ENCODE assay signal across 10 mouse cellular contexts in the genomic region with DNA sequence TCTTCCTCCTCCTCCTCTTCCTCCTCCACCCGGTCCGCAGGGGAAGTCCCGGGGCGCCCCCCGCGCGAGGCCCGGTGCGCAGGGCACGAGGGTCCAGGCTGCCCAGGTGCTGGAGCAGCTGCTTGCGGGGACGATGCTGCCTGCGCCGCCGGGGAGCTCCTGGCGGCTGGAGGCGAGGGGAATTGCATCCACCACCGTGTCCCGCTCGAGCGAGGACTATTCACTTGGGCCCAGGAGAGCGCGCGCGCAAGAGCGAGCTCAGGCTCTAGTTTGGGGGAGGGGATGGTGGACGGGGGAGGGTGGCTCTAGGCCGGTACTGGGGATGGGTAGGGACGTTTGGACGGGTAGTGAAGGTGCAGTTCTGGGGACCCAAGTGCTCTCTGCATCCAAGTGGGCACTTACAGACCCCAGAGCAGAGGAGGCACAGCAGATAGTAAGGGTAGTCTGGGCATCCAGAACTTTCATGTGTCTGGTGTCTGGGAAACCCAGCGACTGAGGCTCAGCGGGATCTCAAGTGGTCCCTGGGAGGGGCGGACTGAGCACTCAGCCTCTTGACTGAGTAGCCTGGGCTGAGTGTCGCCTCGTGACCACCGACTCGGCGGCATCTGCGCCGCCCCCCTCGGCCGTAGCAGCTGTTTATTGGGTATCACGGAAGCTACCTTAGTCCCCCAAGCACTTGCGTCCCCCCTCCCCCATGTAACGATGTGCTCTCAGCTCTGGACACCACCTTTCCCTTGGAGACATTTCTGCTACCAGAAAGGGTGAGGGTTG. TPM values are rescaled to one million over a fixed set of nuclear protein-coding genes. Genes with fewer than 3 reads are reported as not detected.
DNase-seq lines count a peak whose midpoint lies in the region; ATAC-seq and TF ChIP-seq lines count a peak whose summit lies in the region.
"Had no signal": no experiment of that assay in that cellular context is flagged by ENCODE, and none has a peak within 500 bp of the region (broad histone marks: within the 10 kb centered on the region; RNA-seq: fewer than 3 reads in every experiment).

Gene Epha6 (minus strand): TSS at position 471 of the 771 bp plus-strand sequence.

- no peaks in the 10 kb centered on the region for H3K9me3 ChIP-seq in heart, embryonic 13.5 days
- H3K9me3 ChIP-seq in neural tube, embryonic 15.5 days (replicated peaks) = no peaks in the 10 kb centered on the region
- no peaks in the 10 kb centered on the region for H3K9me3 ChIP-seq in lung, postnatal 0 days (ENCODE audit: low read length)

- peaks cover 21% of the 10 kb centered on the region for H3K4me1 ChIP-seq in heart, embryonic 13.5 days
- no peaks in the 10 kb centered on the region; the same call in none of the 2 replicates for H3K4me1 ChIP-seq in cerebellum, adult 2 months (ENCODE audit: control insufficient read depth, insufficient read depth, low read length)
- peaks cover 22% of the 10 kb centered on the region for H3K4me1 ChIP-seq in neural tube, embryonic 15.5 days
- H3K4me1 ChIP-seq in lung, postnatal 0 days (ENCODE audit: insufficient read depth, low read depth, low read length) = no peaks in the 10 kb centered on the region

- peak within 1 kb of the TSS; percentile 37; the same call in 1 of the 2 replicates for H3K9ac ChIP-seq in heart, embryonic 13.5 days
- peak within 1 kb of the TSS; percentile 75 for H3K9ac ChIP-seq in neural tube, embryonic 15.5 days (replicated peaks)
- H3K9ac ChIP-seq in lung, postnatal 0 days (replicated peaks; ENCODE audit: low read depth) = no peak within 1 kb of the TSS

- intact Hi-C loops in heart, postnatal 10 days (cut with DNase I) = no loop called here

- no peak for DNase-seq in heart, postnatal 10 days
- peak; percentile 13 to 31 for DNase-seq in cerebellum, adult 2 months
- peak; percentile 58 to 63 for DNase-seq in frontal cortex, adult 2 months (ENCODE audit: extremely low spot score in 1 of 2, low spot score in 1 of 2)
- DNase-seq in left cerebral cortex, adult 9 months (ENCODE audit: low spot score in 2 of 2) = peak; percentile 49 to 58
- DNase-seq in MN1 (ENCODE audit: low spot score) = no peak
- no peak for DNase-seq in lung, postnatal 0 days (ENCODE audit: low spot score)

- ATAC-seq in heart, embryonic 13.5 days (ENCODE audit: extremely low read depth, insufficient number of reproducible peaks, low FRiP score, low TSS enrichment) = peak; percentile 42; the same call in 1 of the 2 replicates
- ATAC-seq in neural tube, embryonic 15.5 days (ENCODE audit: low FRiP score) = peak; percentile 76
- ATAC-seq in lung, postnatal 0 days = no peak

- TF ChIP-seq CTCF in cerebellum, adult 2 months (IDR thresholded peaks at IDR 0.05; ENCODE audit: borderline replicate concordance, insufficient read depth, low read depth, low read length) = no peak
- TF ChIP-seq CTCF in lung, postnatal 0 days (IDR thresholded peaks at IDR 0.05) = no peak

- H3K36me3 ChIP-seq in heart, embryonic 13.5 days = no peaks in the 10 kb centered on the region
- H3K36me3 ChIP-seq in neural tube, embryonic 15.5 days = no peaks in the 10 kb centered on the region
- no peaks in the 10 kb centered on the region for H3K36me3 ChIP-seq in lung, postnatal 0 days (ENCODE audit: insufficient read depth, low read length)

- no peak for TF ChIP-seq EP300 in lung, postnatal 0 days (IDR thresholded peaks at IDR 0.05)

- peak within 1 kb of the TSS; percentile 51 for H3K4me3 ChIP-seq in heart, embryonic 13.5 days
- peak within 1 kb of the TSS; percentile 41 for H3K4me3 ChIP-seq in cerebellum, adult 2 months (replicated peaks; ENCODE audit: insufficient read depth, low read depth, low read length)
- H3K4me3 ChIP-seq in neural tube, embryonic 15.5 days (replicated peaks) = peak within 1 kb of the TSS; percentile 62
- H3K4me3 ChIP-seq in lung, postnatal 0 days (ENCODE audit: low read depth, low read length) = no peak within 1 kb of the TSS

- H3K4me2 ChIP-seq in heart, embryonic 13.5 days = peak within 1 kb of the TSS; percentile 84
- peak within 1 kb of the TSS; percentile 90 for H3K4me2 ChIP-seq in neural tube, embryonic 15.5 days
- no peak within 1 kb of the TSS; the same call in 1 of the 2 replicates for H3K4me2 ChIP-seq in lung, postnatal 0 days (replicated peaks; ENCODE audit: low read depth, low read length)

- H3K27ac ChIP-seq in heart, embryonic 13.5 days (replicated peaks) = no peak within 1 kb of the TSS
- H3K27ac ChIP-seq in cerebellum, adult 2 months (ENCODE audit: insufficient read depth, low read length) = no peak within 1 kb of the TSS
- H3K27ac ChIP-seq in neural tube, embryonic 15.5 days (replicated peaks) = peak within 1 kb of the TSS; percentile 69
- no peak within 1 kb of the TSS for H3K27ac ChIP-seq in lung, postnatal 0 days (ENCODE audit: low read length)

- TF ChIP-seq POLR2A in cerebellum, adult 2 months (IDR thresholded peaks at IDR 0.05; ENCODE audit: borderline replicate concordance, insufficient read depth, low read length) = no peak

- WGBS in heart, embryonic 13.5 days = under 1% methylated on average over 45 of the region's 45 CpGs
- 1% methylated on average over 43 of the region's 45 CpGs for WGBS in cerebellum, adult 2 months
- 0% methylated on average over 45 of the region's 45 CpGs for WGBS in neural tube, embryonic 15.5 days
- 1% methylated on average over 39 of the region's 45 CpGs for WGBS in lung, postnatal 0 days

- peaks cover 37% of the 10 kb centered on the region for H3K27me3 ChIP-seq in heart, embryonic 13.5 days (replicated peaks)
- H3K27me3 ChIP-seq in cerebellum, adult 2 months (ENCODE audit: control insufficient read depth, insufficient read depth, low read length) = no peaks in the 10 kb centered on the region
- H3K27me3 ChIP-seq in neural tube, embryonic 15.5 days (replicated peaks) = 0 out of 2 replicates have a peak, but pooled peaks cover 5% of the 10 kb centered on the region
- H3K27me3 ChIP-seq in lung, postnatal 0 days (replicated peaks; ENCODE audit: insufficient read depth, low read length) = peaks cover 4% of the 10 kb centered on the region; the same call in 1 of the 2 replicates
- H3K27me3 ChIP-seq: CH12.LX had no signal

RNA-seq across cellular contexts. Expression of gene Epha6, which starts in this region (rescaled TPM):
- not detected in 2 replicates for polyA plus RNA-seq in heart, embryonic 13.5 days (2015; fragmentation: Nextera tagmentation; extraction: Ambion mirVana)
- total RNA-seq in heart, postnatal 10 days (2021) = not detected
- 3.2 and 3.8 TPM in 2 replicates for polyA plus RNA-seq in cerebellum, adult 2 months (2012; rRNA removed)
- 11.5 and 12.7 TPM in 2 replicates for polyA plus RNA-seq in frontal cortex, adult 2 months (2012; rRNA removed)
- 7.0 and 8.6 TPM in 2 replicates for polyA plus RNA-seq in neural tube, embryonic 15.5 days (2015; fragmentation: Nextera tagmentation; extraction: Ambion mirVana)
- polyA plus RNA-seq in lung, postnatal 0 days (2015; fragmentation: Nextera tagmentation; extraction: Ambion mirVana) = not detected in 2 replicates
- total RNA-seq: CH12.LX had no signal
- polyA plus RNA-seq: large intestine, adult 2 months had no signal

Comparison
In these comparisons a context has a peak if more than half of its experiments do, and no peak if none do; other contexts are left out.
1. Peak in ATAC-seq, H3K4me3 ChIP-seq, H3K9ac ChIP-seq and H3K4me2 ChIP-seq in heart, embryonic 13.5 days; RNA of the gene not detected or under 1 TPM.
2. DNase-seq: peak in cerebellum, adult 2 months (2 of 2), frontal cortex, adult 2 months (2 of 2) and left cerebral cortex, adult 9 months (2 of 2); none in heart, postnatal 10 days (0 of 2), MN1 (single experiment) and lung, postnatal 0 days (single experiment).